Mouse (Mus musculus) hindbrain, embryonic 16.5 days (tissue): ENCODE measurements at regions not wholly inside any gene's neighbourhood (a gene's known extent, or its start where the extent isn't known, plus 50 kb on each side); places are given as distances from the start of the nearest gene placed in this dataset.

Experiments used
- ATAC-seq: fragments of 200-750 bp; cut with Nextera tagmentation; 2 replicates; pipeline ENCODE4 v1.8.0; 2017; ENCODE audit warnings: moderate TSS enrichment, moderate library complexity
- H3K27ac ChIP-seq: fragments of 300-500 bp; sonication (generic); 2 replicates; pipeline ENCODE4 v1.5.1; 2014; ENCODE audit warnings: low read depth, mild to moderate bottlenecking, control low read depth, low read length, moderate library complexity
- H3K27me3 ChIP-seq: fragments of 300-500 bp; sonication (generic); replicated peaks from 2 replicates; pipeline ENCODE4 v1.6.1; 2014; ENCODE audit warnings: low read length; ENCODE audit not compliant: control insufficient read depth, insufficient read depth
- H3K36me3 ChIP-seq: fragments of 300-500 bp; sonication (generic); 2 replicates; pipeline ENCODE4 v1.6.1; 2014; ENCODE audit warnings: mild to moderate bottlenecking, low read length, moderate library complexity, mixed read lengths; ENCODE audit not compliant: control insufficient read depth, insufficient read depth
- H3K4me1 ChIP-seq: fragments of 300-500 bp; sonication (generic); 2 replicates; pipeline ENCODE4 v1.6.1; 2014; ENCODE audit warnings: low read depth, low read length; ENCODE audit not compliant: control insufficient read depth, insufficient read depth
- H3K4me2 ChIP-seq: fragments of 300-500 bp; sonication (generic); 2 replicates; pipeline ENCODE4 v1.6.1; 2014; ENCODE audit warnings: mild to moderate bottlenecking, low read length, control low read depth, moderate library complexity
- H3K4me3 ChIP-seq: fragments of 300-500 bp; sonication (generic); 2 replicates; pipeline ENCODE4 v1.5.1; 2014; ENCODE audit warnings: mild to moderate bottlenecking, low read length, control low read depth, moderate library complexity
- H3K9ac ChIP-seq: fragments of 300-500 bp; sonication (generic); 2 replicates; pipeline ENCODE4 v1.6.1; 2014; ENCODE audit warnings: low read depth, mild to moderate bottlenecking, control low read depth, low read length, moderate library complexity
- H3K9me3 ChIP-seq: fragments of 300-500 bp; sonication (generic); 2 replicates; pipeline ENCODE4 v1.6.1; 2014; ENCODE audit warnings: mild to moderate bottlenecking, low read length, moderate library complexity; ENCODE audit not compliant: control insufficient read depth
- WGBS: fragments of 180-500 bp; shearing (Covaris S2); extraction: QIAGEN DNeasy Blood & Tissue Kit; methylation state at CpG from one replicate; pipeline ENCODE4 v1.1.7; 2014; 5-methylcytosine and 5-hydroxymethylcytosine counted together

- no peaks in the 10 kb centered on the region for H3K9me3 ChIP-seq
- H3K36me3 ChIP-seq, result no peaks in the 10 kb centered on the region
- H3K9ac ChIP-seq, result no peak overlapping the region
- WGBS, result 43% methylated on average over 3 of the region's 3 CpGs
- H3K27ac ChIP-seq, result no peak overlapping the region
- no peak overlapping the region for H3K4me3 ChIP-seq
- no peaks in the 10 kb centered on the region for H3K4me1 ChIP-seq
- H3K4me2 ChIP-seq, result no peak overlapping the region
- no peak for ATAC-seq
- H3K27me3 ChIP-seq, result no peaks in the 10 kb centered on the region
Observed at GRCm38 (mm10) chr10:9055274-9055673, 169.4 kb upstream of the Sash1 start.

DNA sequence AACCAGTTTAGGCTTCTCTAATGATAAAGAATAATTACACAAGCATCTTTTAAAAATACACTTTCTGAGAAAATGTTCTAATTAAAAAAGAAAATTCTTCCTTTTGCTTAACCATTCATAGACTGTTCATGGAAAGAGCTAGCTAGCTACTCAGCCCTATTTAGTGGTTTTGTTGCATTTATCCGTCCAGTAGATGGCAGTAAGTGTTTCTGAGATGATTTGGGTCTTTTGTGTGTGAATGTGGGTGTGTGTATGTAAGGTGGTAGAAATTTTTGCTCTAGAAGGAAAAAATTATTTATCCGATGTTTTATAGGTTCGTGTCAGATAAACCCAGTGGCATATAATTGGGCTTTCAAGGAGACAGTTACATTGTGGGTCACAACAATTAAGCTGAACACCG, 167.5 kb upstream of the Sash1 start:
- WGBS, result 41% methylated on average over 4 of the region's 4 CpGs
- Histone ChIP-seq H3K4me1 (no peaks in the 10 kb centered on the region), H3K27ac (no peak overlapping the region), H3K4me3 (no peak overlapping the region), H3K4me2 (no peak overlapping the region), H3K27me3 (no peaks in the 10 kb centered on the region), H3K36me3 (no peaks in the 10 kb centered on the region), H3K9ac (no peak overlapping the region), H3K9me3 (no peaks in the 10 kb centered on the region)
- peak; percentile 80 for ATAC-seq

- Histone ChIP-seq H3K4me3 (no peak overlapping the region), H3K4me2 (no peak overlapping the region), H3K9me3 (no peaks in the 10 kb centered on the region), H3K4me1 (no peaks in the 10 kb centered on the region), H3K27ac (no peak overlapping the region), H3K27me3 (no peaks in the 10 kb centered on the region), H3K36me3 (no peaks in the 10 kb centered on the region), H3K9ac (no peak overlapping the region)
- ATAC-seq, result peak; percentile 30; the same call in 1 of the 2 replicates
- 59% methylated on average over 4 of the region's 4 CpGs for WGBS
Observed at GRCm38 (mm10) chr10:9047341-9047740, 161.5 kb upstream of the Sash1 start.

DNA sequence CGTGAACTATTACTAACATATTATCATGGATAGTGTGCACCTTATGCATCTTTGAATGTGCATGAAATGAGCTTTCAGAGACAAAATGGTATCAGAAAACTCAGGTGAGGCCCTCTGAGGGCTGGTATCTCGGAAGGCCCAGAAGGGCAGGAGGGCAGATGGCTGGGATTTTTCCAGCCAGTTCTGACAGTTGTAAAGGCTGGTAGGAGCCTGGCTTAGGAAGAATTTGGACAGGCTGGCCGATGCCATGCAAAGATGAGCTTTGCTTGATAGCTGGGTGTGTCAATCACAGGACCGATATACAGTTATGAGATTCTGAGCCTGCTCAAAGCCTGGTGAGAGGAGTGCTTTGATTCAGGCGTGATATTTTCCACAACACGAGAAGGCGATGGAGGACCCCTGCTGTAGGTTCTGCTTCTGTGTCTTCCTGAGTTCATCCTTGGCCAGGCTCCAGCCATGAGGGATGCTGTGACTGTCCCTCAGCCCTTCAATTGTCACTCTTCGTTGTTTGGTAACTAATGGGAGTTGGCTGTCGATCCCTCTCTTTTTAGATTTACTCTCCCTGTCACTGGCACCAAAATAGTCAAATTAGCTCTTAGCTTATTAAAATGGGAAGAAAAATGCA, 159.0 kb upstream of the Sash1 start:
- 74% methylated on average over 9 of the region's 9 CpGs for WGBS

GRCm38 (mm10) chr10:9043507-9043906, 157.6 kb upstream of the Sash1 start:
- no peak overlapping the region for H3K4me2 ChIP-seq
- no peaks in the 10 kb centered on the region for H3K9me3 ChIP-seq
- H3K4me3 ChIP-seq, result no peak overlapping the region
- no peak for ATAC-seq
- 100% methylated on average over 1 of the region's 1 CpGs for WGBS
- H3K4me1 ChIP-seq, result no peaks in the 10 kb centered on the region
- H3K27ac ChIP-seq, result no peak overlapping the region
- H3K36me3 ChIP-seq, result no peaks in the 10 kb centered on the region
- no peaks in the 10 kb centered on the region for H3K27me3 ChIP-seq
- H3K9ac ChIP-seq, result no peak overlapping the region

More for the DNA sequence above, 159.0 kb upstream of the Sash1 start:
- no peak for ATAC-seq
- Histone ChIP-seq H3K27me3 (no peaks in the 10 kb centered on the region), H3K36me3 (no peaks in the 10 kb centered on the region), H3K4me2 (no peak overlapping the region), H3K9me3 (no peaks in the 10 kb centered on the region), H3K4me3 (no peak overlapping the region), H3K4me1 (no peaks in the 10 kb centered on the region), H3K27ac (no peak overlapping the region), H3K9ac (no peak overlapping the region)

- H3K9ac ChIP-seq, result no peak overlapping the region
- no peaks in the 10 kb centered on the region for H3K36me3 ChIP-seq
- H3K27ac ChIP-seq, result no peak overlapping the region
- no peak overlapping the region for H3K4me2 ChIP-seq
- WGBS, result 86% methylated on average over 6 of the region's 6 CpGs
- H3K9me3 ChIP-seq, result no peaks in the 10 kb centered on the region
- H3K4me1 ChIP-seq, result no peaks in the 10 kb centered on the region
- H3K27me3 ChIP-seq, result no peaks in the 10 kb centered on the region
- ATAC-seq, result no peak
- H3K4me3 ChIP-seq, result no peak overlapping the region
Observed at GRCm38 (mm10) chr10:9030486-9030885, 144.6 kb upstream of the Sash1 start.

DNA sequence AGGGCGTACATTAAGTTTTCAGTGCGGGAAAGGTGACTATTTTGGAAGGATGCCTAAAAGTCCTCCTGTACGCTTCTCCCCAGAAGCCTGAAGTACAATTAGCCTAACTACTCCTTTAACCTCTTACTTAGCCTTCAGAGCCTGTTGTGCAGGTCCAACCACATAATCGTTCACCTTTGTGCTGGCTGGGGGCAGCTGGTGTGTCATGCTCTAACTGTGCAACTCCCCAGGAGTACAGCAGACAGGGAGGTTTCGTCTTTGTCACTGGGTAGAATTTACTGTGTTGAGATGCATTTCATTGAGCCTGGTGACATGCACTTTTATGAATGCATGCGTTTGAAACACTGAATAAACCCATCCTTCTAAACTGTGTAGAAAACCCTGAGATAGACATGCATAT, 143.6 kb upstream of the Sash1 start:
- no peak overlapping the region for H3K27ac ChIP-seq

GRCm38 (mm10) chr10:9027070-9027807, 141.4 kb upstream of the Sash1 start:
- Histone ChIP-seq H3K4me3 (no peak overlapping the region), H3K9me3 (no peaks in the 10 kb centered on the region), H3K36me3 (no peaks in the 10 kb centered on the region), H3K9ac (no peak overlapping the region), H3K27ac (no peak overlapping the region), H3K27me3 (no peaks in the 10 kb centered on the region), H3K4me2 (no peak overlapping the region), H3K4me1 (no peaks in the 10 kb centered on the region)
- no peak for ATAC-seq
- WGBS, result 84% methylated on average over 12 of the region's 12 CpGs

More for the DNA sequence above, 143.6 kb upstream of the Sash1 start:
- no peak overlapping the region for H3K9ac ChIP-seq
- 80% methylated on average over 6 of the region's 6 CpGs for whole genome bisulfite sequencing
- H3K36me3 ChIP-seq, result no peaks in the 10 kb centered on the region
- H3K27me3 ChIP-seq, result no peaks in the 10 kb centered on the region
- ATAC-seq, result no peak
- no peak overlapping the region for H3K4me2 ChIP-seq
- H3K4me1 ChIP-seq, result no peaks in the 10 kb centered on the region
- H3K9me3 ChIP-seq, result no peaks in the 10 kb centered on the region
- no peak overlapping the region for H3K4me3 ChIP-seq

- Histone ChIP-seq H3K27ac (no peak overlapping the region), H3K4me1 (no peaks in the 10 kb centered on the region), H3K9ac (no peak overlapping the region), H3K36me3 (no peaks in the 10 kb centered on the region), H3K4me2 (no peak overlapping the region), H3K9me3 (no peaks in the 10 kb centered on the region), H3K27me3 (no peaks in the 10 kb centered on the region), H3K4me3 (no peak overlapping the region)
- WGBS, result 65% methylated on average over 11 of the region's 11 CpGs
- ATAC-seq, result no peak
Observed at GRCm38 (mm10) chr10:9014810-9015505, 129.1 kb upstream of the Sash1 start.
